Mouse (Mus musculus) testis, adult 2 months (tissue): ENCODE measurements around the gene Cfdp1.

Experiments
- CTCF ChIP-seq: fragments of 200-500 bp; IDR thresholded peaks from 2 replicates; pipeline ENCODE4 v1.5.1; 2012; ENCODE audit warnings: low read depth, mild to moderate bottlenecking, inconsistent platforms, low read length, moderate library complexity; ENCODE audit not compliant: control insufficient read depth, insufficient read depth, insufficient replicate concordance
- POLR2A ChIP-seq: fragments of 200-500 bp; IDR thresholded peaks from 2 replicates; pipeline ENCODE4 v1.6.1; 2012; ENCODE audit warnings: low read depth, mild to moderate bottlenecking, inconsistent platforms, low read length, moderate library complexity; ENCODE audit not compliant: control insufficient read depth

DNA sequence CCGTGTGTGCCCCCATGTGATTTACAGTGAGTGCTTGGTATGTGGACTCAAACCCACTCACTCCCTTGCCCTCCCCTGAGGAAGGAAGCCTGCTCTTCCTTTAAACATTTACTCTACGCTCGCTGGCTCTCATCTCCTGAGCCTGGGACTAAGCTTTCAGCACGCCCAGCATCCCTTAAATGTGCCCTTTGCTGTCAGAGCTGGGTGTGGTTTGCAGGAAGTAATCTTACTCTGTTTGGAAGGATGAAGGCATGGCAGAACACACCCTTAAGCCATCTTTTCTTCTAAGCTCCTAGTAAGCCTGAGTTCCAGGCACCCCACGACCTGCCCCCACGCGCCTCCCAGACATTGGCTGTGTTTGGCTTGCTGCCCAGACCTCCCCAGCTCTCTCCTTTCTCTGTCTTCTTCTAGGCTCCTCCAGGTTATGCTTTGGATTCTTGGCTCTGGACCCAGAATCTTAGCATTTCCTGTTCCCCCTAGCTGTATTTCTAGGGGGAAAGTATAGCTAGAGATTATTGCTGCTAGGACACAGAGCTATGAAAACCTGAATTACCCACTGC, 34.1 kb upstream of the Cfdp1 start:
- no peak for TF ChIP-seq POLR2A
- TF ChIP-seq CTCF, result no peak
